Mouse (Mus musculus) G1E (cell line): ENCODE data around the gene Abca4.

ENCODE experiments used
- CTCF ChIP-seq: IDR thresholded peaks from 2 replicates; pipeline ENCODE4 v1.5.1; 2012; ENCODE audit warnings: low read depth, low read length, inconsistent platforms, mixed read lengths
- GATA1 ChIP-seq: IDR thresholded peaks from 2 replicates; pipeline ENCODE4 v1.6.1; 2012; ENCODE audit warnings: borderline replicate concordance, low read length, inconsistent platforms, mixed read lengths
- GATA2 ChIP-seq: IDR thresholded peaks from 2 replicates; pipeline ENCODE4 v1.6.1; 2012; ENCODE audit warnings: low read depth, low read length, inconsistent platforms, borderline replicate concordance
- POLR2AphosphoS5 ChIP-seq: IDR thresholded peaks from 2 replicates; pipeline ENCODE4 v1.6.1; 2012; ENCODE audit warnings: low read depth, low read length, inconsistent platforms; ENCODE audit not compliant: insufficient replicate concordance
- TAL1 ChIP-seq: conservative IDR thresholded peaks from 2 replicates; pipeline ENCODE4 v1.6.1; 2012; ENCODE audit warnings: low read depth, low read length, inconsistent platforms, mixed read lengths

GRCm38 (mm10) chr3:122009818-122010217 lies 34.4 kb upstream of the Abca4 start:
- no peak for TF ChIP-seq CTCF
- TF ChIP-seq TAL1, result no peak
- no peak for TF ChIP-seq GATA1
- TF ChIP-seq POLR2AphosphoS5, result no peak
- TF ChIP-seq GATA2, result no peak
